Mouse (Mus musculus): ENCODE measurements around the gene Pdcd1lg2. TPM values are rescaled to one million over a fixed set of nuclear protein-coding genes. Genes with fewer than 3 reads are reported as not detected.

Gene Pdcd1lg2
- total RNA-seq, 2 experiments from 2014 or later: not detected

GRCm38 (mm10) chr19:29418661-29419115, 8.0 kb downstream of the Pdcd1lg2 start:
- DNase-seq (ENCODE audit: low spot score in 2 of 2): no peak

- no peak for DNase-seq (ENCODE audit: low spot score in 2 of 2)
These were observed 8.8 kb downstream of the Pdcd1lg2 start for GRCm38 (mm10) chr19:29419506-29419905.

GRCm38 (mm10) chr19:29419946-29420345, 9.2 kb downstream of the Pdcd1lg2 start:
- no peak for DNase-seq (ENCODE audit: low spot score in 2 of 2)

GRCm38 (mm10) chr19:29420397-29420796, 9.7 kb downstream of the Pdcd1lg2 start:
- DNase-seq (ENCODE audit: low spot score in 2 of 2): no peak

- DNase-seq (ENCODE audit: low spot score in 2 of 2): no peak
These were observed 11.4 kb downstream of the Pdcd1lg2 start for GRCm38 (mm10) chr19:29422013-29422645.

- no peak for DNase-seq (ENCODE audit: low spot score in 2 of 2)
These were observed 12.1 kb downstream of the Pdcd1lg2 start for GRCm38 (mm10) chr19:29422796-29423195.

GRCm38 (mm10) chr19:29430516-29430915, 19.8 kb downstream of the Pdcd1lg2 start:
- no peak for DNase-seq (ENCODE audit: low spot score in 2 of 2)

- DNase-seq (ENCODE audit: low spot score in 2 of 2): no peak
These were observed 20.2 kb downstream of the Pdcd1lg2 start for GRCm38 (mm10) chr19:29430953-29431352.

- no peak for DNase-seq (ENCODE audit: low spot score in 2 of 2)
These were observed 26.2 kb downstream of the Pdcd1lg2 start for GRCm38 (mm10) chr19:29436793-29437479.

- no peak for DNase-seq (ENCODE audit: low spot score in 2 of 2)
These were observed 27.1 kb downstream of the Pdcd1lg2 start for GRCm38 (mm10) chr19:29437849-29438248.

GRCm38 (mm10) chr19:29439242-29439641, 28.5 kb downstream of the Pdcd1lg2 start:
- no peak for DNase-seq (ENCODE audit: low spot score in 2 of 2)

GRCm38 (mm10) chr19:29442492-29442891, 31.8 kb downstream of the Pdcd1lg2 start:
- no peak for DNase-seq (ENCODE audit: low spot score in 2 of 2)

- no peak for DNase-seq (ENCODE audit: low spot score in 2 of 2)
These were observed 33.6 kb downstream of the Pdcd1lg2 start for GRCm38 (mm10) chr19:29444364-29444763.

GRCm38 (mm10) chr19:29448373-29448772, 37.7 kb downstream of the Pdcd1lg2 start:
- no peak for DNase-seq (ENCODE audit: low spot score in 2 of 2)

GRCm38 (mm10) chr19:29450376-29450775, 39.7 kb downstream of the Pdcd1lg2 start:
- DNase-seq (ENCODE audit: low spot score in 2 of 2): no peak

- DNase-seq (ENCODE audit: low spot score in 2 of 2): no peak
These were observed 43.5 kb downstream of the Pdcd1lg2 start for GRCm38 (mm10) chr19:29454141-29454601.

- no peak for DNase-seq (ENCODE audit: low spot score in 2 of 2)
These were observed 44.4 kb downstream of the Pdcd1lg2 start for GRCm38 (mm10) chr19:29455156-29455555.

- no peak for DNase-seq (ENCODE audit: low spot score in 2 of 2)
These were observed 47.3 kb downstream of the Pdcd1lg2 start for GRCm38 (mm10) chr19:29457982-29458381.

GRCm38 (mm10) chr19:29462462-29462861, 51.7 kb downstream of the Pdcd1lg2 start:
- no peak for DNase-seq (ENCODE audit: low spot score in 2 of 2)

GRCm38 (mm10) chr19:29463645-29464395, 53.1 kb downstream of the Pdcd1lg2 start:
- no peak for DNase-seq (ENCODE audit: low spot score in 2 of 2)

- no peak for DNase-seq (ENCODE audit: low spot score in 2 of 2)
These were observed 56.1 kb downstream of the Pdcd1lg2 start for GRCm38 (mm10) chr19:29466819-29467218.
